Mouse (Mus musculus): ENCODE data around the gene Cntn5. TPM values are rescaled to one million over a fixed set of nuclear protein-coding genes. Genes with fewer than 3 reads are reported as not detected.

The Cntn5 gene
- 10 to 100 TPM in 1 of 2 experiments, 1 to 10 TPM in 1; 9.8 to 14.2 TPM for total RNA-seq (2021)

- peak; percentile 54 to 68 for DNase-seq (ENCODE audit: extremely low spot score in 1 of 2, low spot score in 1 of 2)
These were observed at the start of gene Cntn5 for GRCm38 (mm10) chr9:10904616-10905363. TSS of gene Cntn5 (minus strand) at chr9:10904775.

- no peak for DNase-seq (ENCODE audit: extremely low spot score in 1 of 2, low spot score in 1 of 2)
These were observed 45.9 kb upstream of the Cntn5 start for GRCm38 (mm10) chr9:10950470-10950869.

GRCm38 (mm10) chr9:10909573-10909972 is 5.0 kb upstream of the Cntn5 start:
- DNase-seq (ENCODE audit: extremely low spot score in 1 of 2, low spot score in 1 of 2) = peak; percentile 49 to 87

GRCm38 (mm10) chr9:10905696-10906095 is 1.1 kb upstream of the Cntn5 start:
- no peak for DNase-seq (ENCODE audit: extremely low spot score in 1 of 2, low spot score in 1 of 2)

GRCm38 (mm10) chr9:10879758-10880157 is 24.8 kb downstream of the Cntn5 start:
- DNase-seq (ENCODE audit: extremely low spot score in 1 of 2, low spot score in 1 of 2) = no peak

GRCm38 (mm10) chr9:10873881-10874280 is 30.7 kb downstream of the Cntn5 start:
- no peak for DNase-seq (ENCODE audit: extremely low spot score in 1 of 2, low spot score in 1 of 2)

- DNase-seq (ENCODE audit: extremely low spot score in 1 of 2, low spot score in 1 of 2) = no peak
These were observed 48.2 kb downstream of the Cntn5 start for GRCm38 (mm10) chr9:10856204-10856892.

GRCm38 (mm10) chr9:10816711-10817110 is 87.9 kb downstream of the Cntn5 start:
- DNase-seq (ENCODE audit: extremely low spot score in 1 of 2, low spot score in 1 of 2) = no peak

- DNase-seq (ENCODE audit: extremely low spot score in 1 of 2, low spot score in 1 of 2) = no peak
These were observed 107.4 kb downstream of the Cntn5 start for GRCm38 (mm10) chr9:10797158-10797557.

- no peak for DNase-seq (ENCODE audit: extremely low spot score in 1 of 2, low spot score in 1 of 2)
These were observed 109.5 kb downstream of the Cntn5 start for GRCm38 (mm10) chr9:10795102-10795501.

- no peak for DNase-seq (ENCODE audit: extremely low spot score in 1 of 2, low spot score in 1 of 2)
These were observed 172.7 kb downstream of the Cntn5 start for GRCm38 (mm10) chr9:10731878-10732277.

GRCm38 (mm10) chr9:10724191-10724590 is 180.4 kb downstream of the Cntn5 start:
- no peak for DNase-seq (ENCODE audit: extremely low spot score in 1 of 2, low spot score in 1 of 2)

- no peak for DNase-seq (ENCODE audit: extremely low spot score in 1 of 2, low spot score in 1 of 2)
These were observed 182.5 kb downstream of the Cntn5 start for GRCm38 (mm10) chr9:10722121-10722520.

- DNase-seq (ENCODE audit: extremely low spot score in 1 of 2, low spot score in 1 of 2) = no peak
These were observed 185.6 kb downstream of the Cntn5 start for GRCm38 (mm10) chr9:10718986-10719385.

- DNase-seq (ENCODE audit: extremely low spot score in 1 of 2, low spot score in 1 of 2) = no peak
These were observed 190.9 kb downstream of the Cntn5 start for GRCm38 (mm10) chr9:10713641-10714040.

GRCm38 (mm10) chr9:10681646-10682045 is 222.9 kb downstream of the Cntn5 start:
- no peak for DNase-seq (ENCODE audit: extremely low spot score in 1 of 2, low spot score in 1 of 2)

- DNase-seq (ENCODE audit: extremely low spot score in 1 of 2, low spot score in 1 of 2) = no peak
These were observed 223.4 kb downstream of the Cntn5 start for GRCm38 (mm10) chr9:10681181-10681580.

- no peak for DNase-seq (ENCODE audit: extremely low spot score in 1 of 2, low spot score in 1 of 2)
These were observed 235.9 kb downstream of the Cntn5 start for GRCm38 (mm10) chr9:10668676-10669075.

GRCm38 (mm10) chr9:10667438-10667837 is 237.1 kb downstream of the Cntn5 start:
- DNase-seq (ENCODE audit: extremely low spot score in 1 of 2, low spot score in 1 of 2) = no peak

GRCm38 (mm10) chr9:10665756-10666155 is 238.8 kb downstream of the Cntn5 start:
- no peak for DNase-seq (ENCODE audit: extremely low spot score in 1 of 2, low spot score in 1 of 2)

GRCm38 (mm10) chr9:10663101-10663500 is 241.5 kb downstream of the Cntn5 start:
- DNase-seq (ENCODE audit: extremely low spot score in 1 of 2, low spot score in 1 of 2) = peak; percentile 19 to 33

- no peak for DNase-seq (ENCODE audit: extremely low spot score in 1 of 2, low spot score in 1 of 2)
These were observed 245.1 kb downstream of the Cntn5 start for GRCm38 (mm10) chr9:10659478-10659877.
